Mouse (Mus musculus): ENCODE data around the gene Asah2.
"Not testable (repeated sequence)": the region's sequence is repeated elsewhere in the genome, so short reads cannot be mapped to it uniquely, and the experiment has no call there.

GRCm38 (mm10) chr19:32084813-32085212, 23.2 kb downstream of the Asah2 start:
- not testable (repeated sequence) for TF ChIP-seq CTCF (IDR thresholded peaks at IDR 0.05; ENCODE audit: borderline replicate concordance, insufficient read depth, low read length); POLR2A (IDR thresholded peaks at IDR 0.05; ENCODE audit: low read depth, low read length)

Data from embryonic fibroblast, embryonic 13.5 days (primary cell).